Mouse (Mus musculus): Measurements from ENCODE around the gene Zfp341. TPM values are rescaled to one million over a fixed set of nuclear protein-coding genes. Genes with fewer than 3 reads are reported as not detected.

Gene Zfp341
- polyA plus RNA-seq, 1 experiment: 6.1 TPM

GRCm38 (mm10) chr2:154601324-154601723 is 11.8 kb upstream of the Zfp341 start:
- TF ChIP-seq POLR2A (IDR thresholded peaks at IDR 0.05; ENCODE audit: low read depth, low read length): no peak
- TF ChIP-seq CTCF (IDR thresholded peaks at IDR 0.05; ENCODE audit: extremely low read depth, insufficient read depth, insufficient read length, insufficient replicate concordance): no peak
- Histone ChIP-seq H3K4me3 (ENCODE audit: extremely low read depth, insufficient read depth, insufficient read length) (no peak overlapping the region), H3K27me3 (ENCODE audit: control insufficient read depth, insufficient read depth, low read length) (no peaks in the 10 kb centered on the region), H3K27ac (ENCODE audit: insufficient read depth, low read length) (no peak overlapping the region), H3K36me3 (ENCODE audit: control insufficient read depth, insufficient read depth, low read length) (no peaks in the 10 kb centered on the region), H3K4me1 (ENCODE audit: control insufficient read depth, insufficient read depth, insufficient read length) (peaks cover 7% of the 10 kb centered on the region; the same call in 1 of the 2 replicates)
- WGBS: 79% methylated on average over 3 of the region's 3 CpGs
- DNase-seq (ENCODE audit: low read depth in 1 of 2, low spot score in 2 of 2): no peak

- Histone ChIP-seq H3K4me3 (ENCODE audit: extremely low read depth, insufficient read depth, insufficient read length) (peak overlapping the region; percentile 87), H3K27me3 (ENCODE audit: control insufficient read depth, insufficient read depth, low read length) (no peaks in the 10 kb centered on the region), H3K4me1 (ENCODE audit: control insufficient read depth, insufficient read depth, insufficient read length) (peaks cover 5% of the 10 kb centered on the region; the same call in 1 of the 2 replicates), H3K36me3 (ENCODE audit: control insufficient read depth, insufficient read depth, low read length) (no peaks in the 10 kb centered on the region), H3K27ac (ENCODE audit: insufficient read depth, low read length) (peak overlapping the region; percentile 83)
- 4% methylated on average over 22 of the region's 22 CpGs for WGBS
- TF ChIP-seq POLR2A (IDR thresholded peaks at IDR 0.05; ENCODE audit: low read depth, low read length) (no peak), CTCF (IDR thresholded peaks at IDR 0.05; ENCODE audit: extremely low read depth, insufficient read depth, insufficient read length, insufficient replicate concordance) (no peak)
- no peak for DNase-seq (ENCODE audit: low read depth in 1 of 2, low spot score in 2 of 2)
These were observed 10.0 kb upstream of the Zfp341 start for GRCm38 (mm10) chr2:154603007-154603637.

- Histone ChIP-seq H3K4me1 (ENCODE audit: control insufficient read depth, insufficient read depth, insufficient read length) (peaks cover 5% of the 10 kb centered on the region; the same call in 1 of the 2 replicates), H3K36me3 (ENCODE audit: control insufficient read depth, insufficient read depth, low read length) (no peaks in the 10 kb centered on the region)
- under 1% methylated on average over 13 of the region's 13 CpGs for WGBS
These were observed 9.4 kb upstream of the Zfp341 start, which contains the start of gene Pxmp4 for GRCm38 (mm10) chr2:154603638-154604153. Gene Pxmp4 (minus strand): TSS chr2:154603708.

GRCm38 (mm10) chr2:154604156-154604555 is 8.9 kb upstream of the Zfp341 start:
- Histone ChIP-seq H3K27me3 (ENCODE audit: control insufficient read depth, insufficient read depth, low read length) (no peaks in the 10 kb centered on the region), H3K4me3 (ENCODE audit: extremely low read depth, insufficient read depth, insufficient read length) (peak overlapping the region; percentile 37), H3K27ac (ENCODE audit: insufficient read depth, low read length) (peak overlapping the region; percentile 76), H3K4me1 (ENCODE audit: control insufficient read depth, insufficient read depth, insufficient read length) (peaks cover 5% of the 10 kb centered on the region; the same call in 1 of the 2 replicates), H3K36me3 (ENCODE audit: control insufficient read depth, insufficient read depth, low read length) (no peaks in the 10 kb centered on the region)
- peak in 1 of 2 experiments; percentile 19 for DNase-seq (ENCODE audit: low read depth in 1 of 2, low spot score in 2 of 2)
- WGBS: 3% methylated on average over 7 of the region's 7 CpGs
- no peak for TF ChIP-seq POLR2A (IDR thresholded peaks at IDR 0.05; ENCODE audit: low read depth, low read length)

More at GRCm38 (mm10) chr2:154603638-154604153, 9.4 kb upstream of the Zfp341 start, which contains the start of gene Pxmp4:
- H3K27me3 ChIP-seq (ENCODE audit: control insufficient read depth, insufficient read depth, low read length): no peaks in the 10 kb centered on the region
- peak within 1 kb of the TSS; percentile 83 for H3K27ac ChIP-seq (ENCODE audit: insufficient read depth, low read length)
- H3K4me3 ChIP-seq (ENCODE audit: extremely low read depth, insufficient read depth, insufficient read length): peak within 1 kb of the TSS; percentile 87
- TF ChIP-seq POLR2A (IDR thresholded peaks at IDR 0.05; ENCODE audit: low read depth, low read length) (peak; percentile 39), CTCF (IDR thresholded peaks at IDR 0.05; ENCODE audit: extremely low read depth, insufficient read depth, insufficient read length, insufficient replicate concordance) (no peak)
- peak; percentile 97 to 99 for DNase-seq (ENCODE audit: low read depth in 1 of 2, low spot score in 2 of 2)

GRCm38 (mm10) chr2:154606965-154607364 is 6.1 kb upstream of the Zfp341 start:
- H3K4me3 ChIP-seq (ENCODE audit: extremely low read depth, insufficient read depth, insufficient read length): no peak overlapping the region
- H3K27me3 ChIP-seq (ENCODE audit: control insufficient read depth, insufficient read depth, low read length): no peaks in the 10 kb centered on the region
- peaks cover 5% of the 10 kb centered on the region; the same call in 1 of the 2 replicates for H3K4me1 ChIP-seq (ENCODE audit: control insufficient read depth, insufficient read depth, insufficient read length)
- H3K36me3 ChIP-seq (ENCODE audit: control insufficient read depth, insufficient read depth, low read length): no peaks in the 10 kb centered on the region
- no peak for DNase-seq (ENCODE audit: low read depth in 1 of 2, low spot score in 2 of 2)
- no peak overlapping the region for H3K27ac ChIP-seq (ENCODE audit: insufficient read depth, low read length)
- WGBS: 94% methylated on average over 1 of the region's 1 CpGs
- TF ChIP-seq POLR2A (IDR thresholded peaks at IDR 0.05; ENCODE audit: low read depth, low read length): no peak

GRCm38 (mm10) chr2:154609050-154609767 is 3.9 kb upstream of the Zfp341 start:
- TF ChIP-seq CTCF (IDR thresholded peaks at IDR 0.05; ENCODE audit: extremely low read depth, insufficient read depth, insufficient read length, insufficient replicate concordance): no peak
- TF ChIP-seq POLR2A (IDR thresholded peaks at IDR 0.05; ENCODE audit: low read depth, low read length): no peak
- DNase-seq (ENCODE audit: low read depth in 1 of 2, low spot score in 2 of 2): no peak
- WGBS: 66% methylated on average over 10 of the region's 10 CpGs
- Histone ChIP-seq H3K36me3 (ENCODE audit: control insufficient read depth, insufficient read depth, low read length) (no peaks in the 10 kb centered on the region), H3K4me1 (ENCODE audit: control insufficient read depth, insufficient read depth, insufficient read length) (peaks cover 3% of the 10 kb centered on the region; the same call in 1 of the 2 replicates), H3K4me3 (ENCODE audit: extremely low read depth, insufficient read depth, insufficient read length) (no peak overlapping the region), H3K27me3 (ENCODE audit: control insufficient read depth, insufficient read depth, low read length) (no peaks in the 10 kb centered on the region), H3K27ac (ENCODE audit: insufficient read depth, low read length) (no peak overlapping the region)
